Mouse (Mus musculus): ENCODE results near the gene Prr27. TPM values are rescaled to one million over a fixed set of nuclear protein-coding genes. Genes with fewer than 3 reads are reported as not detected.

Gene Prr27
- not detected in 2 replicates for total RNA-seq (2023)

GRCm38 (mm10) chr5:87825386-87825785 is at the start of gene Prr27:
Gene Prr27 (plus strand): TSS chr5:87825686.

GRCm38 (mm10) chr5:87807782-87808181 is 17.7 kb upstream of the Prr27 start, which contains the start of gene Csn1s2b:
Gene Csn1s2b (plus strand): TSS chr5:87808082.

GRCm38 (mm10) chr5:87884729-87885128 is 59.2 kb downstream of the Prr27 start, which contains the start of gene Odam:
Gene Odam (plus strand): TSS chr5:87885029.

Other genes with a start within 250 kb of the Prr27 start
- not detected in 2 replicates for gene Sult1e1, start 234.1 kb upstream of the Prr27 start, total RNA-seq (2023)
- not detected in 2 replicates for gene Csn1s1, start 159.5 kb upstream of the Prr27 start, total RNA-seq (2023)
- not detected in 2 replicates for gene Csn2, start 126.1 kb upstream of the Prr27 start, total RNA-seq (2023)
- not detected in 2 replicates for gene Csn1s2a, start 51.1 kb upstream of the Prr27 start, total RNA-seq (2023)
- gene Csn1s2b, start 17.6 kb upstream of the Prr27 start, total RNA-seq (2023) = not detected in 2 replicates
- gene Odam, start 59.3 kb downstream of the Prr27 start, total RNA-seq (2023) = not detected in 2 replicates
- not detected in 2 replicates for gene Csn3, start 99.9 kb downstream of the Prr27 start, total RNA-seq (2023)
- not detected in 2 replicates for gene 2310003L06Rik, start 143.8 kb downstream of the Prr27 start, total RNA-seq (2023)
- not detected in 2 replicates for gene Gm28434, start 143.8 kb downstream of the Prr27 start, total RNA-seq (2023)
- not detected in 2 replicates for gene Cabs1, start 153.8 kb downstream of the Prr27 start, total RNA-seq (2023)
- not detected in 2 replicates for gene Smr3a, start 176.9 kb downstream of the Prr27 start, total RNA-seq (2023)